Mouse (Mus musculus) stomach, postnatal 0 days (tissue): Measurements from ENCODE around the gene Ipp.

ENCODE experiments used
- CTCF ChIP-seq: IDR thresholded peaks from 2 replicates; pipeline ENCODE4 v1.5.1; 2016; ENCODE audit warnings: antibody characterized with exemption, low read depth, mild to moderate bottlenecking, moderate library complexity
- EP300 ChIP-seq: optimal IDR thresholded peaks from 2 replicates; pipeline ENCODE3; 2016; ENCODE audit warnings: antibody characterized with exemption

DNA sequence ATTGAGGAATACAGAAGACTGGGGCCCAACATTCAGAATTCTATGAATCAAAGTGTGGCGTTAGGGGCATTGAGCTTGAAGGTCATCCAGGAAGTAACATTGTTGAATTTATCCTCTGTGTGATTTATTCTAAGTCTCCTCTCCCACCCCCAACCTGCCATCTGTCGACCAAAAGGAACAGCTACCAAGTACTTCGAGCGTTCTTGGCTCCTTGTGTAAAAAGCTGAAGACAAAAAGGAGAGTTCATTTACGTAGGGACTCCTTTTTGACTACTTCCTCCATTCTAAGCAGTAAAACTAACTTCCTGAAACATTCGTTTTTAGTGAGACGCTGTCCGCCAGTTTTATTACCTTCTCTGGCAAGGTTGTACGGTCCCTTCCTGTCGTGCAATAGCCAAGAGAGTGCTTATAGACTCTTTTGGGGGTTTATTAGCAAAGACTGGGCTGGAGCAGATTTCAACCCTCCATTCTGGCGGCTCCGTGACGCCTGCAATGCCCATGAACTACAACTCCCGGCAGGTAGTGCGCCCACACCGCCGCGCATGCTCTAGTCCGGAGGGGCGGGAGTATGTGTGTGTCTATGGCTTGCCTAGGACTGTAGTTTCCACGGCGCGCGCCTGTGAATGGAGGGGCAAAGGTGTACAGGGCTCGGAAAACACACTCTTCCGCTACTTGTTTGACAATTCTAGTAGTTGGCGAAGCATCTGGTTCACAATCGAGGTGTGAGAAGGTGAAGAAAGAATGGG is 49.4 kb downstream of the Ipp start:
- TF ChIP-seq CTCF (no peak), EP300 (no peak)
